Mouse (Mus musculus) thymus, postnatal 25 days (tissue): ENCODE measurements around the gene Glipr2.

ENCODE experiments used
- DNase-seq: peaks from one replicate; pipeline ENCODE4 v3.0.0; 2022

Glipr2 gene

GRCm38 (mm10) chr4:43970393-43971330 is 13.5 kb downstream of the Glipr2 start:
- peak; percentile 33 for DNase-seq

DNA sequence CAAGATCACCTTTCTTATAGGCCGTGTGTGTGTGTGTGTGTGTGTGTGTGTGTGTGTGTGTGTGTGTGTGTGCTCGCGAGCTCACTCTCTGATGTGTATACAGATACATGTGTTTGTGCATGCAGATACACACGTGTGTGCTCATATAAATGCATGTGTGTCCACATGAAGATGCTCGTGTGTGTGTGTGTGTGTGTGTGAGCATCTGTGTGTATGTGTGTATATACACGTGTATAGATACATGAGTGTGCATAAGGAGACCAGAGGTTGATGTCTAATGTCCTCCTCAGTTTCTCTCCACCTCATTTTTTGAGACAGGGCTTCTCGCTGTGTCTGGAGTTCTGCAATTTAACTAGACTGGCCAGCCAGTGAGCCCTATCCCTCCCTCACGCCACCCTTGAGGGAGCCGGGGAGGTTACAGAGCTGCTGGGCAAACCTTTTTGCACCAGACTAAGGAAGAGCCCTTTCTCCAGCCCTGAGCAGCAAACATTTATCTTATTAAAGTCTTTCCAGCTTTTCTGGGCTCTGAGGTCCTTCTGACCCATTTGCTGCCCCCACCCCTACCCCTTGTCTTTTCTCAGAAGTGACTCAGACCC is 14.4 kb downstream of the Glipr2 start:
- DNase-seq = no peak

DNA sequence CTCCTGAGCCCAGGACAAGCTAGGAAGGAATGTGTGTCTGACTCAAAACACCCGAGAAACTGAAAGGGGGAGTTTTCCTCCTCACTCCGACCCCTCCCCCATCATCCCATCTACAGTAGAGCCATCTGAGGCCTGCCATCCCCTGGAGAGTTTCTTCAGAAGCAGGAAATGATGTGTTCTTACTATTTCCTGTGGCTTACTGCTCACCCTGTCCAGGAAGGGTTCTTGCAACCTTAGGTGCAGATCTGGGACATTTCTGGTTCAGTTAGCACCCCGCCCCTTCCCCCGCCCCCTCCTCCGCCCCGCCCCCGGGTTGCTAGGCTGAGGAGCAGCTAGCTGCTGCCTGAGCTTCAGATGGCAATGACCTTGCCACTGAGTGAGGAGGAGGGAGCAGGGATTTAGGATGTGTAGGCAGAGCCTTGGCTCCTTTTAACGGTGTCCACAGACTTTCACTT is 15.0 kb downstream of the Glipr2 start:
- peak; percentile 55 for DNase-seq

- DNase-seq = no peak
These were observed 16.4 kb downstream of the Glipr2 start for GRCm38 (mm10) chr4:43973526-43973981.

DNA sequence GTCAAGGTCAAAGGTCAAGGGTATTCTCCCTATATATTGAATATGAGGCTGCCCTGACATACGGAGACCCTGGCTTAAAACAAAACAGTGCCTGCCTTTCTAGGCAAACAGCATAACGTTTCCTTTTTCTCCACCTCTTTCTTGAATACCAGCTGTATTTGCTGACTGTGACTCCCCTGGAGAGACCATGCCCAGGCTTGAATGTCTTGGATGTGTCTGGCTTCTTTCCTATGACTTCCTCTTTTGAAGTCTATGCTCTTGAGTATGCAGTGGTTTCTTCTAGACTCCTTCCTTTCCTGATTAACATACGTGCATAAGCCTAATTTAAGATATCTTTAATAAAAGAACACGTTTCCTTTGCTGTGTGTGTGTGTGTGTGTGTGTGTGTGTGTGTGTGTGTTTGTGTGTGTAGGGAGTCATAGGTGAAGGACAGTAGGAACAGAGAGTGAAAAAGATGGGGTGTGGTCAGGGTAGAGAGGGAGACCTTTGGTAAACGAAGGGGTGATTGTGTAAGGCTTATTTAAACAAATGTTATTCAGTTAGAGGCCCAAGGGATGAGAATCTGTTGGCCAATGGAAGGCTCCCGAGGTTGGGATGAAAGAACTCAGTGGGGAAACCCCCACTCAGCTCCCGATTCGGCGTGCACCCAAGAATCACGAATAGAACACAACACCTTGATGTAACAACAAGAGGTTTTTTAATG is 17.9 kb downstream of the Glipr2 start:
- no peak for DNase-seq

GRCm38 (mm10) chr4:43976223-43976740 is 19.1 kb downstream of the Glipr2 start:
- DNase-seq = no peak

DNA sequence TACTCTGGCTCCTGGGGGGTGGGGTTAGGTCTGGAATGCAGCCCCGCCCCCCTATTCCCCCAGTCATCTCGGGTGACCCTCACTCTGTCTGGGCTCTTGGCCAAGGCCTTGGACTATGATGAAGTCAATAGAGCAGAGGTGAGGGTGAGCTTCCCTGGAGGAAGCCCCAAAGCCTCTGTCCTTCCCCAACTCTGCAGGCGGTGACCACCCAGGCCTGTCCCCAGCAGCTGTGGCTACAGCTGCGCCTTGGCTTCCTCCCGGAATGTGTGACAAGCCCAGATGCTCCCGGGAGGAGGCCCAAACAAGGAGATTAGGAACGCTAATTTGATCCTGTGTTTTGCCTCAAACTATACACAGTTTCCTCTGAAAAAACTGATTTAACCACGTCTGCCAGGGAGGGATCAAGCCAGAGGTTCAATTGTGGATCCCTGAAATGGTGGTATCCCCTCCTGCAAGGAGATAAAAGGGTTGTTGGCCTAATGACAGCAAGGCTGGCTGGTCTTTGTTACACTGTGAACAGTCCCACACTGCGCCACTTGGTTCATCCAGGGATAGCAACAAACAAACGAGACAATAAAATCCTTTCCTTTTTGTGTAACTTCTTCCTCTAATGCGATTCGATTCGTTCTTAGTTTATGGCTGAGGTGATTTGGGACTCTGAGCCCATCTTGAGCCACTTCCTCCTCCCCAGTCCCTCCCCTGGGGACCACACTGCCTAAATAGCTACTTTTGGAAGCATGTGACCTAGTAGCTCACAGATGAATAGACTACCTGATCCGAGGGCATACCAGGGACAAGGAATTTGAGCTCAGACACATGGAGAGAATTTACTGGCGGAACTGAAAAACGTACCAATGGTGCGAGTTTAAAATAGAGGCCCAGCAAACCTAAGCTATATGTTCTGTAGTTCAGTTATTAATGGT is 21.6 kb downstream of the Glipr2 start:
- no peak for DNase-seq

- DNase-seq = no peak
These were observed 22.5 kb downstream of the Glipr2 start for GRCm38 (mm10) chr4:43979746-43980145.

GRCm38 (mm10) chr4:43980236-43980635 is 23.0 kb downstream of the Glipr2 start:
- no peak for DNase-seq

DNA sequence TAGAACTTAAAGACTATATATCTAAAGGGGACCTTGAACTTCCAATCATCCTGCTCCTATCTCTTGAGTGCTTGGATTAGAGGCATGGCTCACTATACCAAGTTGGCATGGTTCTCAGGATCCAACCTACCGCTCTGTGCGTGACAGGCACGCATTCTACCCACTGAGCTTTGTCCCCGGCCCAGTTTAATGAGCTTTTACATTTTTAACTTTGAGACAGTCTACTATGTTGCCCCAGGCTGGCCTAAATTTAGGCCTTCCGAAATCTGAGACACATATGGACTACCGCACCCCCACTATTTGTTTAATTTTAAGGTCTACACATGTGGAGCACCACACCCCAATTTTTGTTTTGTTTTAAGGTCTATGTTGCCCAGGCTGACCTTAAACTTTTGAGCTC is 23.6 kb downstream of the Glipr2 start:
- DNase-seq = no peak

DNA sequence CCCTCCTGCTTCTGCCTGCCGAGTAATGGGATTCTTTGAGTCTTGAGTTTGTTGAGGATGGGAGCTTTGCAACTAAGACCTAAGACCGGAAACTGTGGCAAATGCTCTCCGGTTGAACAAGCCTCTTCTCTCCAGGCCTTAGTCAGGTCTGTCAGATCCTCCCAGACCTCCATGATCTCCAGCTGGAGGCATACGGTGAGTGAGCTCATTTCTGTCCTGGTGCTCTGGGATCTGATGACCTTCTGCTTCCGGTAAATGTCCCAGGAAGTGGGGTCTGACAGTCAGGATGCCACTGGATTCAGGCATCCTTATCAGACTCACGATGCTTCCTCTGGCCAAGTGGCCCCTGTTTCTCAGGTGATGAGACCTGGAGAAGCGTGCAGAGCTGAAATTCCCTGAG is 24.1 kb downstream of the Glipr2 start:
- no peak for DNase-seq

- peak; percentile 96 for DNase-seq
These were observed 25.0 kb downstream of the Glipr2 start for GRCm38 (mm10) chr4:43982053-43982732.

DNA sequence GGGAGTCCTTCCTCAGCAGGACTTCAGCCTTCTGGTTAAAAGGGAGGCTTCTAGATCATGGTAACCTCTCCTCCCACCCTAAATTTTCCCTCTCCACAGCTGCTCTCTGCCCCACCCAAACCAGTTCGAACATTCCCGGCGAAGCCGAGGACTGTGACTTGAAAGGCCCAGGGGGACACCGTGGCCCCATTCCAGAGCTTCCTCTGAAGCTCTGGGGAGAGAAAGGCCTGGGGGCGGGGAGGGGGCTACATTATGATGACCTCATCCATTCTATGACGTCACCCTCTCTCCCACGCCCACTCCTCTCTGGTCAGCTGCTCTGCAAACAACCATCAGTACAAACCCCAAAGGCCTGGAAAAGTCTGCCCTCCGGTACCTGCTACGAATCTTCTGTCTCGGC is 26.0 kb downstream of the Glipr2 start, which contains the start of gene Ccin:
Gene Ccin (plus strand): TSS at position 303 of the 400 bp plus-strand sequence.
- no peak for DNase-seq

DNA sequence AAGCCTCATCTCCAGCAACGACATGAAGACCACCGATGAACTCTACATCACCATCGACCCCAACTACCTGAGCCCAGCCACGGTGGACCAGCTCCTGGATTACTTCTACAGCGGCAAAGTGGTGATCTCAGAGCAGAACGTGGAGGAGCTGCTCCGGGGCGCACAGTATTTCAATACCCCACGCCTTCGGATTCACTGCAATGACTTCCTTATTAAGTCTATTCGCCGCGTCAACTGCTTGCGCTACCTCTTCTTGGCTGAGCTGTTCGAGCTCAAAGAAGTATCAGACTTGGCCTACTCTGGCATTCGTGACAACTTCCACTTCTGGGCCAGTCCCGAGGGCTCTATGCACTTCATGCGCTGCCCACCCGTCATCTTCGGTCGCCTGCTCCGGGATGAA is 26.6 kb downstream of the Glipr2 start:
- DNase-seq = no peak

- no peak for DNase-seq
These were observed 27.1 kb downstream of the Glipr2 start for GRCm38 (mm10) chr4:43984326-43984725.

- no peak for DNase-seq
These were observed 31.8 kb downstream of the Glipr2 start for GRCm38 (mm10) chr4:43988976-43989375.

DNA sequence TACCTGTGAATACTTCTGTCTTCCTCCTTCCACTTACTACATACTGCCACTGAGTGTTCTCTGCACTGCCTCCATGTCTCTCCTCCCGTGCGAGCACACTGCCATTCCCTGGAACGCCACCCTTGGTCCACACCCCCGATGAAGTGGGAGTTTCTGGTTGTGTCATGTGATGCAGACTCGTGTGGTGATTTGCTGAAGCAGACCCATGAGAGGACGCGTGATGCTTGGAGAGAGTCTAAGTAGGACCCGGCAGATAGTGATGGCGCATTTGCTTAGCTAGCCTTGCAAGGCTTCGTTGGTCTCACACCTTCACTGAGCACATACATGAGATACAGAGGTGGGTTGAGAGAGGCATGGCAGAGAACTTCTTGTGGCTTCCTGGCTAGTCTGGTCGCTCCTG is 35.9 kb downstream of the Glipr2 start:
- DNase-seq = no peak

DNA sequence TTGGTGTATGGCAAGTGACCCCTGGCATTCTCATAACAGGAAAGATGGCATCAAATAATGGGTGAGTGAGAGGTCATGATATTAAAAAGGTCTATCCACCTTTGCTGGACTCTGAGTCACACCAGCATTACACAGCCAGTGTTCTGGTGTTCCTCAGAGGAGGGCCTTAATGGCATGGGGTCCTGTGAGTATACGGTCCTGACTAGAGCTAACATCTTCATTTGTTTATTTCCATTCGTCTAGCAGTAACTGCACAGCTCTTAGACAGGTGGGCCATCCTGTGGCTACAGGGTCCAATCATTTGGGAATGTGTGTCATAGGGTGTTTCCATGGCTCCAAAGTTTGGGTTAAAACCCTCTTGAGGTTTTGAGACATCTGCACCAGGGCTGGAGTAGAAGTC is 37.1 kb downstream of the Glipr2 start:
- no peak for DNase-seq

DNA sequence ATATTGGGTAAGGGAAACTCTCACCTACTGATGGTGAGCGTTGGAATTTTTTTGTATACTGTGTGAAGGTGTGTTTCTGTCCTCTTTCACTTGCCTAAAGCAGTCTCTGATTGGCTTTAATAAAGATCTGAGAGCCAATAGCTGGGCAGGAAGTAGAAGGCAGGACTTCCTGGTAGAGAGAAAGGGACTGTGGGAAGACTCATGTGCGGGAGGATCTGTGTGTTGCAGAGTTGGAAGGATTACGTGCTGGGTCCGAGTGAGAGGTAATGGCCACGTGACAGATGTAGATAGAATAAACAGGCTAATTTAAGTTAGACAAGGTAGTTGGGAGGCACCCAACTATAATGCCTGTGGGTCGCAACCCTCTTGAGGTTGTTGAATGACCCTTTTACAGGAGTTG is 46.4 kb downstream of the Glipr2 start:
- no peak for DNase-seq

DNA sequence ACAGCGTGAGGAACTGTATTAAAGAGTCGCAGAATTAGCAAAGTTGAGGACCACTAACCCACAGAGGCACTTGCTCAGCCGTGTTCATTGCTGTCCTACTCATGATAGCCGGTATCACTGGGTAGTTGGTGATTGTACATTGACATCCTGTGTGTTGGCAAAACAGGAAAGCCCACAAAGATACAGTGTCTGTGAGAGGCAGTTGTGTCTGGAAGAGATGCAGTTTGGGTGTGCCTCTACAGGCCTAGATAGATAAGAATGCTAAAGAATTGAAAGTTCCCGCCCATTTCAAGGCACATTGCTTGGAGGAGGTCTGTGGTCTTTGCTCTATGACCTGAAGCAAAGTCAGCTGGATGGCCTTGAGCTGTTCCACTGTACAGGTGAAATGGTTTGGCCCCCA is 46.9 kb downstream of the Glipr2 start, which contains the start of gene Clta:
Gene Clta (plus strand): TSS at position 327 of the 400 bp plus-strand sequence.
- DNase-seq = no peak
